Mouse (Mus musculus) kidney, adult 2 months (tissue): ENCODE measurements around the gene Slc45a2. TPM values are rescaled to one million over a fixed set of nuclear protein-coding genes. Genes with fewer than 3 reads are reported as not detected.

Source experiments
- DNase-seq: peaks from one replicate; pipeline ENCODE4 v3.0.0; 2021
- H3K27ac ChIP-seq: fragments of 200-500 bp; 2 replicates; pipeline ENCODE4 v1.5.1; 2012; ENCODE audit warnings: low read depth, low read length, control low read depth, inconsistent platforms; ENCODE audit not compliant: insufficient read depth
- H3K27me3 ChIP-seq: fragments of 200-500 bp; replicated peaks from 2 replicates; pipeline ENCODE4 v1.6.1; 2012; ENCODE audit warnings: mild to moderate bottlenecking, moderate library complexity, low read length, inconsistent platforms; ENCODE audit not compliant: control insufficient read depth, insufficient read depth
- H3K36me3 ChIP-seq: fragments of 200-500 bp; 2 replicates; pipeline ENCODE4 v1.6.1; 2012; ENCODE audit warnings: mild to moderate bottlenecking, moderate library complexity, low read length, inconsistent platforms; ENCODE audit not compliant: control insufficient read depth, insufficient read depth
- H3K4me1 ChIP-seq: fragments of 200-500 bp; 2 replicates; pipeline ENCODE4 v1.6.1; 2011; ENCODE audit warnings: low read length; ENCODE audit not compliant: control insufficient read depth, insufficient read depth
- H3K4me3 ChIP-seq: fragments of 200-500 bp; 2 replicates; pipeline ENCODE4 v1.5.1; 2011; ENCODE audit warnings: mild to moderate bottlenecking, low read depth, low read length, control low read depth; ENCODE audit not compliant: insufficient read depth
- CTCF ChIP-seq: fragments of 200-500 bp; conservative IDR thresholded peaks from 2 replicates; pipeline ENCODE4 v1.5.1; 2011; ENCODE audit warnings: low read depth, mild to moderate bottlenecking, control low read depth, low read length, moderate library complexity, mixed read lengths; ENCODE audit not compliant: insufficient read depth, insufficient read length
- POLR2A ChIP-seq: fragments of 200-500 bp; IDR thresholded peaks from one replicate; pipeline ENCODE4 v1.6.1; 2011; ENCODE audit warnings: low read depth, low read length, control low read depth
- WGBS: fragments of 180-500 bp; shearing (Covaris S2); methylation state at CpG from one replicate; pipeline ENCODE4 v1.1.7; 2018; 5-methylcytosine and 5-hydroxymethylcytosine counted together
- polyA plus RNA-seq: library from polyadenylated mRNA; depleted of rRNA; stranded (reverse); fragments of >200 nt; gene quantifications from 2 replicates; pipeline ENCODE4 v1.2.3, GENCODE M21; 2012

Slc45a2 gene
- polyA plus RNA-seq, 1 experiment: 0.14 TPM

DNA sequence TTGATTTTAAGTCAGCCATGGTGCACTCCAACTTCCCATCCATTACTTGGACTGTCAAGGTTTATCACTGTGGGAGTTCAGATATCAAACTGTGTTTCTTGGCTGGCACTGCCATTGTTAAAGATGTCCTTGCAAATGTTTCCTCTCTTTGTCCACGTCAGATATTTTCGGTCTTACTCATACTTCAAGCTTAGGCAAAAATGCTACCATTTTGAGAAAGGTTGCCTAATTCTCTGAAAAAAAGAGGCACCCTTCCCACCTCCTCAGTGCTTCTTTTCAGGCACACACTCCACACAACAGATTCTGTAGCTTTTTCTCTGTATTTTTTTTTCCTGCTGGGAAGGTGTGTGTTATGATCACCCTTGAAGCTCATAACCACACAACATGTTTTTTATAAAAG is 40.7 kb downstream of the Slc45a2 start:
- no peak for DNase-seq
- Histone ChIP-seq H3K27ac (no peak overlapping the region), H3K27me3 (no peaks in the 10 kb centered on the region), H3K4me3 (no peak overlapping the region), H3K4me1 (0 out of 2 replicates have a peak, but pooled peaks cover 3% of the 10 kb centered on the region), H3K36me3 (no peaks in the 10 kb centered on the region)
- TF ChIP-seq POLR2A (no peak), CTCF (no peak)
- 51% methylated on average over 2 of the region's 2 CpGs for WGBS

DNA sequence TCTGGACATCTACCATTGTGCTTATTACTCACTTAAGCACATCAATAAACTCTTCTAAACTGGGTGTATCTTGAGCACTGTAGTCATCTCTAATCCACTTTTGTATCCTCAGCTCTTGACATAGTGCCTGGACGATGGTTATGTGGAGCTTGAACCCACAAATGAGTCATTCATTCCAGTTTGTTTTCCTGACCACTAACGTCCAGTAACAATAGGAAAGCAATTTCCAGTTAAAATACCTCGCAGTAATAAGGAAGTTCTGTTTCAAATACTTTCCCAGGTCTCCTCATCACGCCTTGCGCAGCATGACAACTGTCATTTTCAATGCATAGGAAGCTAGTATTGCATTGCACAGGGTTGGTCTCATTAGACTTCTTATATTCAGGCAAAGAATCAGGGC is 42.3 kb downstream of the Slc45a2 start:
- Histone ChIP-seq H3K4me3 (no peak overlapping the region), H3K4me1 (no peaks in the 10 kb centered on the region), H3K36me3 (no peaks in the 10 kb centered on the region), H3K27me3 (no peaks in the 10 kb centered on the region), H3K27ac (no peak overlapping the region)
- DNase-seq: no peak
- 81% methylated on average over 5 of the region's 5 CpGs for WGBS
- TF ChIP-seq POLR2A: no peak
- TF ChIP-seq CTCF: no peak

DNA sequence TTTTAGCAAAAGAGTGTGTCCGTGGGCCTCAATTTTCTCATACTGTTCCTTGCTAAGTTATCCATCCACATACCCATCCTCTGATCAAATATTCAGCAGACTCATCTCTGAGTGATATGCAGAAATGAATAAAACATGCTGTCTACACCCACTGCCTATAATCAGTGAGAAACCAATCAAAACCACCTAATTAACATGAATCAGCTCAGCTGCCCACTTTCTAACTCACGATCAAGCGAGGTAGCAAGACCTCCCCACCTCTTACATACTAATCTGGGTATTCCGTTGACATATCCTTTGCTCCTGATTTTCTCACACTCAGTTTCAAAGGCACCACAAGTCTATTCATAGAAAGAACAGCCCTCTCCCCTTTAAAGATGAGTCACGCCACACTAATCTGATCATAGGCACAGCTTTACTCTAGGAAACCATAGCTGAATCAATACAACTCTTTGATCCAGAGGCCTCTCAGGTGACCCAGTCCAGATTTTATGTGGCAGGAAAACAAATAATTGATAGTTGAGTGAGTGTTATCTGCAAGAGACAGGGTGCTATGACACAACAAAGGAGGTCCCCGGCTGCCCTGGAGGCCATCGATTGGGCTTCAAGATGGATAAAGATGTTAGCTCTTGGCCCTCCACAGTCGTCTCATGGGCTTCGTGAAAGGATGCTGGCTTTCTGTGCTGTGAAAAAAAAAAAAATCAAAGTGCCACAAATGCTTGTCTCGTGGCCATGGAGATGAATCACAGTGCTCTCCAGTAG is 53.3 kb downstream of the Slc45a2 start:
- Histone ChIP-seq H3K36me3 (no peaks in the 10 kb centered on the region), H3K27me3 (no peaks in the 10 kb centered on the region), H3K27ac (no peak overlapping the region), H3K4me1 (no peaks in the 10 kb centered on the region), H3K4me3 (no peak overlapping the region)
- WGBS: 89% methylated on average over 10 of the region's 10 CpGs
- DNase-seq: no peak
- no peak for TF ChIP-seq POLR2A
- TF ChIP-seq CTCF: no peak

DNA sequence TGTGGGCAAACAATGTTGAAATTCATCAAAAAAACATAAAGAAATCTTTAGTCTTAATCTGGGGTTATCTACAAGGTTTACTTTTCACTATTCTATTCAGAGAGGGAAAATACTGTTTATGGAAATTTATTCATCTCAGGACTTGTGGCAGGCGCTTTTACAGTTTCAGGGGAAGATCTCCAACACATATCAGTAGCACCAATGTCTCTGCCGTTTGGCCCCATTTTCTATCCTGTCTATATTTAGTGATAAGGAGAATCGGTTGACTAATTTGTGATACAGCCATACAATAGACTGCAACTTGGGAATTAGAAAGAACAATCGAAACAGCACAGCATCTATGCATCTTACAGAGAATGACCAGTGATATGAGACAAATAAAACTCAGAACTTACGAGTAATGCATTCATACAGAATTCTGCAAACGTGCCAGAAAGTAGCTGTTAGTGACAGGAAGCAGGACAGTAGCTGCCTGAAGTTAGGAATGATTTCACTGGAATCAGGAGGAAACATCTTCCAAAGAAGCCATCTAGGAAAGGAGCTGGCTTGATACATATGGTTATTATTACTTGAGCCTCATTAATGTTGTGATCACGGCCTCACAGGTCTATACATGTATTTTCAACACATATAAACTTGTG is 54.0 kb downstream of the Slc45a2 start:
- no peaks in the 10 kb centered on the region for H3K36me3 ChIP-seq
- no peaks in the 10 kb centered on the region for H3K4me1 ChIP-seq
- no peak overlapping the region for H3K4me3 ChIP-seq
- WGBS: 82% methylated on average over 7 of the region's 7 CpGs
- no peak for DNase-seq
- TF ChIP-seq POLR2A (no peak), CTCF (no peak)
- no peaks in the 10 kb centered on the region for H3K27me3 ChIP-seq
- H3K27ac ChIP-seq: no peak overlapping the region

DNA sequence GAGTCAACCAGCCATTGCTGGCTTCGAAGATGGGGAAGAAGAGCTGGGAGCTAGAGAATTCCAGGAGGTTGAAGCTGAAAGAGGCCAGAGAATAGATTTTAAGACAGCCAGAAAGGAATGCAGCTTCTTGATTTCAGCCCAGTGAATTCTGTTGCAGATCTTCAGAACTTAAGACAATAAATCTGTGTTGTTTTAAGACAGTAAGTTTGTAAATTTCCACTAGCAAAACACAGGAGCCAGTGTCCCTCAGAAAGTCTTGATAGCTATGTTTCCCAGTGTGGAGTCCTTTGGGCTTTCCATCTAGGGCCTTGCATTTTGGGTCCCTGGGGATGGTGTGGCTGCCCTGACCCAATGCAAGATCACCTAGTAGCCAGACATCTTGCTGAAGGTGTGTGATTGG is 62.4 kb downstream of the Slc45a2 start:
- 67% methylated on average over 1 of the region's 1 CpGs for WGBS
- no peak for DNase-seq
- Histone ChIP-seq H3K27me3 (no peaks in the 10 kb centered on the region), H3K4me3 (no peak overlapping the region), H3K4me1 (peaks cover 6% of the 10 kb centered on the region; the same call in 1 of the 2 replicates), H3K27ac (no peak overlapping the region; the same call in 1 of the 2 replicates), H3K36me3 (no peaks in the 10 kb centered on the region)
- TF ChIP-seq POLR2A: no peak
- TF ChIP-seq CTCF: no peak

DNA sequence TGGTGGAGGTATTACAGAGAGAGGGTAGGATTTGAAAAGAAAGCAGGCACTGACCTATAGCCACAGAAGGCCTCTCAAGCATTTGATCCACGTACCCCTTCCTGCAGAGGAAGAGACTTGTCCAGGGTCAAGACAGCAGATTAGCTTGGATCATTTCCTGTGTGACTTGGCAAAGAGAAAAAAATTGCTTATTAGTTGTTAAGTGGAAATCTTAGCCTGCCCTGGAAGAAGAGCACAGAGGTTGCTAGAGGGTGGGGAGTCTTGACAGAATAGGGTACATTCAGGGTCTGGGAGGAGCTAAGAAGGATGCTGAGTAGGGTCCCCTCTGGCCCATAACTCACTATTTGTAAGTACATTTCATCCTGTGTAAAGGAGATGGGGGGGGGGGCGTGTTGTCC is 63.6 kb downstream of the Slc45a2 start:
- 23% methylated on average over 2 of the region's 2 CpGs for WGBS
- Histone ChIP-seq H3K4me1 (peaks cover 6% of the 10 kb centered on the region; the same call in 1 of the 2 replicates), H3K4me3 (no peak overlapping the region), H3K27ac (peak overlapping the region; percentile 48; the same call in 1 of the 2 replicates), H3K36me3 (no peaks in the 10 kb centered on the region), H3K27me3 (no peaks in the 10 kb centered on the region)
- peak; percentile 70 for DNase-seq
- no peak for TF ChIP-seq POLR2A
- no peak for TF ChIP-seq CTCF

DNA sequence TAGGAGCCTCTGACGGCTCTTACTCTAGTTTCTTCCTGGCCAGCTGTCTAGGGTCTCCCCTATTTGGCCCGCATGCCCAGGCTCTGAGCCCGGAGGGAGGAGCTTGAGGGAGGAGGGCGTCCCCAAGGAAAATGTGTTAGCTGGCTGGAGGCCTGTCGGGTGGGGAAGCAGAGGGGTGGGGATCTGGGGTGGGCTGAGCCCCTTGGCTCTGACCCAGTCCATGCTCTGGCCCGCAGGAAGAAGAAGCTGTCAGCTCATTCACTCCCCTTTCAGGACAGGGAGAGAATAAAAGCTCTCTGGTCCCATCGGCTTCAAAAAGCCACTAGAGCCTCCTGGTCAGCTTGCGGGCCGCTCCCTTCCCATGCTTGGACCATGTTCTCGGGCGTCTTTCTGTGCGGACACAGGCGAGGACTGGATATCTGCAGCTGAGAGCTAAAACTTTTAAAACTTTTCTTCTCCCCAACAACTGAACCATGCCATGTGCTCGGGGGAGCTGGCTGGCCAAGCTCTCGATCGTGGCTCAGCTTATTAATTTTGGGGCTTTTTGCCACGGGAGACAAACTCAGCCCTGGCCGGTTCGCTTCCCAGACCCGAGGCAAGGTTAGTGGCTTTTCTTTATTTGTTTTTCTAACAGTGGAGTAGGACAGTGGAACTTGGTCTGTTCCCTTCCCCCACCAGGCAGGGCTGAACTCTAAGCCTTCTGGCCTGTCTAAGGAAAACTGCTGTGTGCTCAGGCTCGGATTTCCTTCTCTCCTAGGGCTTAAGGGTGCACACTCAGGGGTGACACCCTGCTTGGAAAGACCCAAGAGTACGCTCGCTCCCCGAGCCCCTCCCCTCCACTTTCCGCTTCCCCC is 64.3 kb downstream of the Slc45a2 start, which contains the start of gene Adamts12:
TSS of gene Adamts12 (plus strand) at position 233 of the 854 bp plus-strand sequence.
- Histone ChIP-seq H3K27me3 (no peaks in the 10 kb centered on the region), H3K4me1 (peaks cover 6% of the 10 kb centered on the region; the same call in 1 of the 2 replicates), H3K4me3 (peak within 1 kb of the TSS; percentile 57), H3K27ac (peak within 1 kb of the TSS; percentile 63), H3K36me3 (no peaks in the 10 kb centered on the region)
- DNase-seq: peak; percentile 82
- WGBS: 3% methylated on average over 25 of the region's 25 CpGs
- TF ChIP-seq CTCF: no peak
